Mouse (Mus musculus) cortical plate, adult 2 months (tissue): ENCODE data around the gene Foxe3.

Experiments used
- CTCF ChIP-seq: fragments of 200-500 bp; IDR thresholded peaks from 2 replicates; pipeline ENCODE4 v1.5.1; 2011; ENCODE audit warnings: mild to moderate bottlenecking, control low read depth, low read length; ENCODE audit not compliant: insufficient read depth; ENCODE audit errors: extremely low read depth
- POLR2A ChIP-seq: fragments of 200-500 bp; IDR thresholded peaks from 2 replicates; pipeline ENCODE4 v1.6.1; 2011; ENCODE audit warnings: mild to moderate bottlenecking, low read length, control low read depth; ENCODE audit not compliant: insufficient read depth; ENCODE audit errors: extremely low read depth

- TF ChIP-seq POLR2A, result no peak
- TF ChIP-seq CTCF, result no peak
Observed at GRCm38 (mm10) chr4:114945021-114945420, 19.2 kb upstream of the Foxe3 start.
